Mouse (Mus musculus): ENCODE measurements around the gene Pum3. TPM values are rescaled to one million over a fixed set of nuclear protein-coding genes. Genes with fewer than 3 reads are reported as not detected.

The Pum3 gene
- 19.3 and 25.4 TPM in 2 replicates for polyA plus RNA-seq (2012)

GRCm38 (mm10) chr19:27429745-27430251, at the start of gene Pum3:
TSS of gene Pum3 (minus strand) at chr19:27429825.
- no peak for TF ChIP-seq GATA1 (IDR thresholded peaks at IDR 0.05; ENCODE audit: low read length)

- no peak for TF ChIP-seq GATA1 (IDR thresholded peaks at IDR 0.05; ENCODE audit: low read length)
Observed at GRCm38 (mm10) chr19:27466691-27467090, 37.1 kb upstream of the Pum3 start.

- TF ChIP-seq GATA1 (IDR thresholded peaks at IDR 0.05; ENCODE audit: low read length): no peak
Observed at GRCm38 (mm10) chr19:27462656-27463055, 33.0 kb upstream of the Pum3 start.

GRCm38 (mm10) chr19:27450458-27450857, 20.8 kb upstream of the Pum3 start:
- TF ChIP-seq GATA1 (IDR thresholded peaks at IDR 0.05; ENCODE audit: low read length): no peak

GRCm38 (mm10) chr19:27447515-27447914, 17.9 kb upstream of the Pum3 start:
- no peak for TF ChIP-seq GATA1 (IDR thresholded peaks at IDR 0.05; ENCODE audit: low read length)

- no peak for TF ChIP-seq GATA1 (IDR thresholded peaks at IDR 0.05; ENCODE audit: low read length)
Observed at GRCm38 (mm10) chr19:27441106-27441505, 11.5 kb upstream of the Pum3 start.

- TF ChIP-seq GATA1 (IDR thresholded peaks at IDR 0.05; ENCODE audit: low read length): no peak
Observed at GRCm38 (mm10) chr19:27437982-27438652, 8.5 kb upstream of the Pum3 start.

GRCm38 (mm10) chr19:27430406-27430805, 781 bp upstream of the Pum3 start:
- no peak for TF ChIP-seq GATA1 (IDR thresholded peaks at IDR 0.05; ENCODE audit: low read length)

GRCm38 (mm10) chr19:27429281-27429680, 344 bp downstream of the Pum3 start:
- TF ChIP-seq GATA1 (IDR thresholded peaks at IDR 0.05; ENCODE audit: low read length): no peak

GRCm38 (mm10) chr19:27427865-27428264, 1.8 kb downstream of the Pum3 start:
- no peak for TF ChIP-seq GATA1 (IDR thresholded peaks at IDR 0.05; ENCODE audit: low read length)

- TF ChIP-seq GATA1 (IDR thresholded peaks at IDR 0.05; ENCODE audit: low read length): no peak
Observed at GRCm38 (mm10) chr19:27426451-27426850, 3.2 kb downstream of the Pum3 start.

- TF ChIP-seq GATA1 (IDR thresholded peaks at IDR 0.05; ENCODE audit: low read length): no peak
Observed at GRCm38 (mm10) chr19:27425656-27426055, 4.0 kb downstream of the Pum3 start.

GRCm38 (mm10) chr19:27417375-27417774, 12.2 kb downstream of the Pum3 start:
- no peak for TF ChIP-seq GATA1 (IDR thresholded peaks at IDR 0.05; ENCODE audit: low read length)

- no peak for TF ChIP-seq GATA1 (IDR thresholded peaks at IDR 0.05; ENCODE audit: low read length)
Observed at GRCm38 (mm10) chr19:27416569-27416968, 13.1 kb downstream of the Pum3 start.

GRCm38 (mm10) chr19:27411340-27411739, 18.3 kb downstream of the Pum3 start:
- no peak for TF ChIP-seq GATA1 (IDR thresholded peaks at IDR 0.05; ENCODE audit: low read length)

GRCm38 (mm10) chr19:27410751-27411150, 18.9 kb downstream of the Pum3 start:
- no peak for TF ChIP-seq GATA1 (IDR thresholded peaks at IDR 0.05; ENCODE audit: low read length)

GRCm38 (mm10) chr19:27409782-27410181, 19.8 kb downstream of the Pum3 start:
- TF ChIP-seq GATA1 (IDR thresholded peaks at IDR 0.05; ENCODE audit: low read length): no peak

Data from G1E-ER4 (cell line).